Mouse (Mus musculus): ENCODE measurements around the gene Nrip1. TPM values are rescaled to one million over a fixed set of nuclear protein-coding genes. Genes with fewer than 3 reads are reported as not detected.

Gene Nrip1
- polyA plus RNA-seq, 1 experiment, result 11.3 TPM

GRCm38 (mm10) chr16:76315642-76316041 lies 58.0 kb downstream of the Nrip1 start:
- Histone ChIP-seq H3K27me3 (ENCODE audit: control insufficient read depth, insufficient read depth, low read length) (no peaks in the 10 kb centered on the region), H3K27ac (ENCODE audit: insufficient read depth, low read length) (no peak overlapping the region), H3K4me3 (replicated peaks; ENCODE audit: insufficient read depth, low read depth, low read length) (no peak overlapping the region), H3K4me1 (ENCODE audit: control insufficient read depth, insufficient read depth, low read length) (peaks cover 18% of the 10 kb centered on the region)
- 93% methylated on average over 3 of the region's 3 CpGs for WGBS
- DNase-seq, result no peak
- no peak for TF ChIP-seq POLR2A (IDR thresholded peaks at IDR 0.05; ENCODE audit: borderline replicate concordance, insufficient read depth, low read length)
- no peak for TF ChIP-seq CTCF (IDR thresholded peaks at IDR 0.05; ENCODE audit: borderline replicate concordance, insufficient read depth, low read depth, low read length)

- no peak for TF ChIP-seq CTCF (IDR thresholded peaks at IDR 0.05; ENCODE audit: borderline replicate concordance, insufficient read depth, low read depth, low read length)
- Histone ChIP-seq H3K4me3 (replicated peaks; ENCODE audit: insufficient read depth, low read depth, low read length) (no peak overlapping the region), H3K27ac (ENCODE audit: insufficient read depth, low read length) (no peak overlapping the region), H3K27me3 (ENCODE audit: control insufficient read depth, insufficient read depth, low read length) (no peaks in the 10 kb centered on the region), H3K4me1 (ENCODE audit: control insufficient read depth, insufficient read depth, low read length) (peaks cover 22% of the 10 kb centered on the region)
- WGBS, result 86% methylated on average over 12 of the region's 12 CpGs
- DNase-seq, result no peak
Observed at GRCm38 (mm10) chr16:76314013-76314950, 59.3 kb downstream of the Nrip1 start.

GRCm38 (mm10) chr16:76312887-76313420 lies 60.7 kb downstream of the Nrip1 start:
- H3K4me1 ChIP-seq (ENCODE audit: control insufficient read depth, insufficient read depth, low read length), result peaks cover 16% of the 10 kb centered on the region; the same call in 1 of the 2 replicates
- no peak overlapping the region for H3K27ac ChIP-seq (ENCODE audit: insufficient read depth, low read length)

GRCm38 (mm10) chr16:76310791-76311190 lies 62.8 kb downstream of the Nrip1 start:
- H3K4me3 ChIP-seq (replicated peaks; ENCODE audit: insufficient read depth, low read depth, low read length), result no peak overlapping the region
- no peaks in the 10 kb centered on the region for H3K27me3 ChIP-seq (ENCODE audit: control insufficient read depth, insufficient read depth, low read length)
- H3K4me1 ChIP-seq (ENCODE audit: control insufficient read depth, insufficient read depth, low read length), result peaks cover 19% of the 10 kb centered on the region
- DNase-seq, result no peak
- no peak overlapping the region for H3K27ac ChIP-seq (ENCODE audit: insufficient read depth, low read length)
- WGBS, result 91% methylated on average over 2 of the region's 2 CpGs
- no peak for TF ChIP-seq CTCF (IDR thresholded peaks at IDR 0.05; ENCODE audit: borderline replicate concordance, insufficient read depth, low read depth, low read length)
- no peak for TF ChIP-seq POLR2A (IDR thresholded peaks at IDR 0.05; ENCODE audit: borderline replicate concordance, insufficient read depth, low read length)

More at GRCm38 (mm10) chr16:76312887-76313420, 60.7 kb downstream of the Nrip1 start:
- H3K27me3 ChIP-seq (ENCODE audit: control insufficient read depth, insufficient read depth, low read length), result no peaks in the 10 kb centered on the region
- 73% methylated on average over 1 of the region's 1 CpGs for WGBS
- TF ChIP-seq POLR2A (IDR thresholded peaks at IDR 0.05; ENCODE audit: borderline replicate concordance, insufficient read depth, low read length) (no peak), CTCF (IDR thresholded peaks at IDR 0.05; ENCODE audit: borderline replicate concordance, insufficient read depth, low read depth, low read length) (no peak)
- H3K4me3 ChIP-seq (replicated peaks; ENCODE audit: insufficient read depth, low read depth, low read length), result no peak overlapping the region
- no peak for DNase-seq

- no peak for DNase-seq
- Histone ChIP-seq H3K4me3 (replicated peaks; ENCODE audit: insufficient read depth, low read depth, low read length) (no peak overlapping the region), H3K27ac (ENCODE audit: insufficient read depth, low read length) (no peak overlapping the region), H3K27me3 (ENCODE audit: control insufficient read depth, insufficient read depth, low read length) (no peaks in the 10 kb centered on the region), H3K4me1 (ENCODE audit: control insufficient read depth, insufficient read depth, low read length) (peaks cover 19% of the 10 kb centered on the region)
- 80% methylated on average over 8 of the region's 8 CpGs for WGBS
- TF ChIP-seq CTCF (IDR thresholded peaks at IDR 0.05; ENCODE audit: borderline replicate concordance, insufficient read depth, low read depth, low read length), result no peak
- no peak for TF ChIP-seq POLR2A (IDR thresholded peaks at IDR 0.05; ENCODE audit: borderline replicate concordance, insufficient read depth, low read length)
Observed at GRCm38 (mm10) chr16:76310286-76310685, 63.3 kb downstream of the Nrip1 start.

GRCm38 (mm10) chr16:76309280-76309679 lies 64.3 kb downstream of the Nrip1 start:
- peaks cover 19% of the 10 kb centered on the region for H3K4me1 ChIP-seq (ENCODE audit: control insufficient read depth, insufficient read depth, low read length)
- H3K27me3 ChIP-seq (ENCODE audit: control insufficient read depth, insufficient read depth, low read length), result no peaks in the 10 kb centered on the region
- no peak for TF ChIP-seq CTCF (IDR thresholded peaks at IDR 0.05; ENCODE audit: borderline replicate concordance, insufficient read depth, low read depth, low read length)
- no peak for TF ChIP-seq POLR2A (IDR thresholded peaks at IDR 0.05; ENCODE audit: borderline replicate concordance, insufficient read depth, low read length)
- no peak overlapping the region for H3K4me3 ChIP-seq (replicated peaks; ENCODE audit: insufficient read depth, low read depth, low read length)
- DNase-seq, result peak; percentile 33 to 40
- 43% methylated on average over 7 of the region's 7 CpGs for WGBS
- H3K27ac ChIP-seq (ENCODE audit: insufficient read depth, low read length), result no peak overlapping the region

GRCm38 (mm10) chr16:76307039-76307438 lies 66.6 kb downstream of the Nrip1 start:
- no peaks in the 10 kb centered on the region for H3K27me3 ChIP-seq (ENCODE audit: control insufficient read depth, insufficient read depth, low read length)
- no peak overlapping the region for H3K4me3 ChIP-seq (replicated peaks; ENCODE audit: insufficient read depth, low read depth, low read length)
- 4% methylated on average over 3 of the region's 3 CpGs for WGBS
- H3K27ac ChIP-seq (ENCODE audit: insufficient read depth, low read length), result peak overlapping the region; percentile 32; the same call in 1 of the 2 replicates
- TF ChIP-seq CTCF (IDR thresholded peaks at IDR 0.05; ENCODE audit: borderline replicate concordance, insufficient read depth, low read depth, low read length), result no peak
- TF ChIP-seq POLR2A (IDR thresholded peaks at IDR 0.05; ENCODE audit: borderline replicate concordance, insufficient read depth, low read length), result no peak
- peaks cover 19% of the 10 kb centered on the region for H3K4me1 ChIP-seq (ENCODE audit: control insufficient read depth, insufficient read depth, low read length)
- peak; percentile 60 to 73 for DNase-seq
